Mouse (Mus musculus) left cerebral cortex, postnatal 36 days (tissue): ENCODE data around the gene Rgs6. TPM values are rescaled to one million over a fixed set of nuclear protein-coding genes. Genes with fewer than 3 reads are reported as not detected.

ENCODE experiments used
- DNase-seq, 2 experiments: peaks; one replicate each; pipeline ENCODE4 v3.0.0; 2021 to 2022; ENCODE audit warnings: low spot score in 2 of 2, mixed read lengths in 1 of 2
- intact Hi-C: fragments of 180-260 bp; cut with DNase I; formaldehyde crosslinking; loops from one replicate; pipeline ENCODE4 v1.15.1; 2025
- total RNA-seq, 2 experiments: library from RNA; stranded (reverse); gene quantifications; 2 replicates each; pipeline ENCODE4 v1.2.3; 2021

Rgs6 gene
- total RNA-seq, 2 experiments from 2014 or later: 82.4 to 89.1 TPM

- DNase-seq: no peak
- intact Hi-C loops: no loop called here
Observed at GRCm38 (mm10) chr12:82744026-82744425, 155.9 kb downstream of the Rgs6 start.

- intact Hi-C loops: no loop called here
Observed at GRCm38 (mm10) chr12:82744826-82745225, 156.7 kb downstream of the Rgs6 start.

GRCm38 (mm10) chr12:82747099-82747498 is 159.0 kb downstream of the Rgs6 start:
- no peak for DNase-seq
- intact Hi-C loops: no loop called here

More at GRCm38 (mm10) chr12:82744826-82745225, 156.7 kb downstream of the Rgs6 start:
- DNase-seq: no peak

- intact Hi-C loops: no loop called here
- no peak for DNase-seq
Observed at GRCm38 (mm10) chr12:82751846-82752245, 163.8 kb downstream of the Rgs6 start.

- intact Hi-C loops: no loop called here
- no peak for DNase-seq
Observed at GRCm38 (mm10) chr12:82754501-82754900, 166.4 kb downstream of the Rgs6 start.

GRCm38 (mm10) chr12:82756756-82757155 is 168.7 kb downstream of the Rgs6 start:
- peak; percentile 72 to 77 for DNase-seq
- intact Hi-C loops: loop anchor here (5.0 kb wide), 1 partner anchor 61 kb away; no protein-coding TSS in a partner anchor

GRCm38 (mm10) chr12:82757367-82757766 is 169.3 kb downstream of the Rgs6 start:
- intact Hi-C loops: loop anchor here (5.0 kb wide), 1 partner anchor 60 kb away; no protein-coding TSS in a partner anchor
- DNase-seq: no peak

- DNase-seq: no peak
- intact Hi-C loops: no loop called here
Observed at GRCm38 (mm10) chr12:82762046-82762445, 174.0 kb downstream of the Rgs6 start.

- DNase-seq: no peak
- intact Hi-C loops: no loop called here
Observed at GRCm38 (mm10) chr12:82768726-82769125, 180.6 kb downstream of the Rgs6 start.

- intact Hi-C loops: no loop called here
- no peak for DNase-seq
Observed at GRCm38 (mm10) chr12:82772215-82772614, 184.1 kb downstream of the Rgs6 start.

GRCm38 (mm10) chr12:82774576-82774975 is 186.5 kb downstream of the Rgs6 start:
- DNase-seq: no peak
- intact Hi-C loops: no loop called here

- DNase-seq: no peak
- intact Hi-C loops: no loop called here
Observed at GRCm38 (mm10) chr12:82776686-82777085, 188.6 kb downstream of the Rgs6 start.

GRCm38 (mm10) chr12:82780936-82781335 is 192.8 kb downstream of the Rgs6 start:
- DNase-seq: no peak
- intact Hi-C loops: no loop called here

- DNase-seq: no peak
- intact Hi-C loops: no loop called here
Observed at GRCm38 (mm10) chr12:82781414-82781813, 193.3 kb downstream of the Rgs6 start.

- intact Hi-C loops: loop anchor here (10.0 kb wide), 1 partner anchor 177 kb away; no protein-coding TSS in a partner anchor
- no peak for DNase-seq
Observed at GRCm38 (mm10) chr12:82792122-82792521, 204.0 kb downstream of the Rgs6 start.

- no peak for DNase-seq
- intact Hi-C loops: loop anchor here (10.0 kb wide), 1 partner anchor 185 kb away; no protein-coding TSS in a partner anchor
Observed at GRCm38 (mm10) chr12:82799892-82800291, 211.8 kb downstream of the Rgs6 start.

- DNase-seq: no peak
- intact Hi-C loops: no loop called here
Observed at GRCm38 (mm10) chr12:82801736-82802135, 213.6 kb downstream of the Rgs6 start.

- DNase-seq: no peak
- intact Hi-C loops: no loop called here
Observed at GRCm38 (mm10) chr12:82802711-82803110, 214.6 kb downstream of the Rgs6 start.

GRCm38 (mm10) chr12:82805167-82805566 is 217.1 kb downstream of the Rgs6 start:
- intact Hi-C loops: no loop called here
- DNase-seq: no peak

GRCm38 (mm10) chr12:82810631-82811030 is 222.5 kb downstream of the Rgs6 start:
- intact Hi-C loops: no loop called here
- no peak for DNase-seq

GRCm38 (mm10) chr12:82815982-82816381 is 227.9 kb downstream of the Rgs6 start:
- no peak for DNase-seq
- intact Hi-C loops: loop anchor here (5.0 kb wide), 1 partner anchor 59 kb away; no protein-coding TSS in a partner anchor

- no peak for DNase-seq
- intact Hi-C loops: loop anchor here (5.0 kb wide), 1 partner anchor 62 kb away; no protein-coding TSS in a partner anchor
Observed at GRCm38 (mm10) chr12:82819328-82819727, 231.2 kb downstream of the Rgs6 start.
